Mouse (Mus musculus): ENCODE results near the gene Rfesd.

DNA sequence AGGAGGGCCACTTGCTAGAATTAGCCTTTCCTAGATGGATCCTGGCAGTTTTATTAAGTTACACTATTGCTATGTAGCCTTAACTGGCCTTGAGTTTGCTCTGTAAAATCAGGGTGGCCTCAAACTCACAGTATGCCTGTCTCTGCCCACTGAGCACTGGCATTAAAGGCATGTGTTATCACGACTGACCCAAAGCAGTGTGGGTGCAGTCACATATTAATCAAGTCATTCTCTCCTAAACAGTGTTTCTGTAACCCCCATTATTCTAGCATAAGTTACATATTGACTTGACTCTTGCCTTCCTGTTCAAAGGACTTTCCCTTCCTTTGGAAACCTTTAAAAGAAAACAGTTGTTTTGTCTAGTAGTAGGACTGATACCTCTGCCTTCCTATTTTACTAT is 23.9 kb upstream of the Rfesd start:
- TF ChIP-seq POLR2A (IDR thresholded peaks at IDR 0.05; ENCODE audit: borderline replicate concordance, extremely low read depth, low read depth, low read length) (no peak), CTCF (IDR thresholded peaks at IDR 0.05; ENCODE audit: insufficient read depth, low read length) (no peak)
